Mouse (Mus musculus): ENCODE results near the gene 3425401B19Rik.

Gene 3425401B19Rik

DNA sequence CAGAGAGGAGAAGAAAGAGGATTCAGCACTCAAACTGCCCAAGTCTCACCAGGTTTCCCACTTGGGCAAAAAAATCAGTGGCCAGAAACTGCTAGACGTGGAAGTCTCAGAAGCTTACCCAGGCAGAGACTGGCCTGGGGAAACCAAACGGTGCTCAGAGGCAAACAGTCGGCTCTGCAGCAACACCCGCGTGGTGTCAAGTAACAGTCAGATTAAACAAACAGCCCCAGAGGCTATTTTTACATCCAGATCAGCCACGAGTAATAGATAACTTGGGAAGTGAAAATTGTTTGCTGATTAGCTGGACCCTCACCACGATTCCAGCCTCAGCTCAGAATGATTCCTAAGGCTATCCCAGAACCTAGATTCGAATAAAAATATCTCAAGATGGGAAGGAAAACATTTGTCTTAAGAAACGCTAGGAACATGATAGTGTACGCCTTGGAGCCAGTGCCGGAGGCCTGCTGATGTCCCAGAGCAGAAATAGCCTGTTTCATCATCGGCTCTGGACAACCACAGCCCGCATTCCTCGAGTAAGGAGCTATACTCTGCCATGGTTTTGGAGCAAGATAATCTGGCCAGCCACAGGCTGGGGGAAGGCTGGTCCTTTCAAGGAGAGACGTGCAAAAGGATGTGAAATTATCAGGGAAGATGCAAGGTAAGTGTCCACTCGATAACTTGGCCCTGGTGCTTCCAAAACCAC is at the start of gene 3425401B19Rik:
Gene 3425401B19Rik, minus strand, starts transcription at position 170 of the 703 bp plus-strand sequence.
- DNase-seq = no peak

DNA sequence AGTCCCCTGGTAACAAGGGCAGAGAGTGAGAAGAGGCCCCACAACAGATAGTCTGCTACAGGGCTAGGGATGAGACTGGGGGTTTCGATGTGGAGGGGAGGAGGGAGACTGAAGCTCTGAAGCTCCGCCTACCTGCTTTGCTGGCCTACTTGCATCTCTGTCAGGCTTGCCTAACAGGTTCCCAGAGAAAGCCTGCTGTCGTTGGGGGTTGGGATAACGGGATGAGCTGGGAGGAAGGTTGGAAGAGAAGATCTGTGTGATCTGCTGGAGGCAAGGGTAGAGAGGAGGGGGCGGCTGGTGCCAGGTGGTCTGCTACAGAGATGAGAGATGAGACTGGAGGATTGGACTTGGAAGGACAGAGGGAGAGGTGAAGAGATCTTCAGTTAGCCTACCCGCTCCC is 47.9 kb upstream of the 3425401B19Rik start:
- peak; percentile 10 for DNase-seq

GRCm38 (mm10) chr14:32726864-32727263 is 41.8 kb upstream of the 3425401B19Rik start:
- DNase-seq = no peak

GRCm38 (mm10) chr14:32721461-32721860 is 36.4 kb upstream of the 3425401B19Rik start:
- no peak for DNase-seq

DNA sequence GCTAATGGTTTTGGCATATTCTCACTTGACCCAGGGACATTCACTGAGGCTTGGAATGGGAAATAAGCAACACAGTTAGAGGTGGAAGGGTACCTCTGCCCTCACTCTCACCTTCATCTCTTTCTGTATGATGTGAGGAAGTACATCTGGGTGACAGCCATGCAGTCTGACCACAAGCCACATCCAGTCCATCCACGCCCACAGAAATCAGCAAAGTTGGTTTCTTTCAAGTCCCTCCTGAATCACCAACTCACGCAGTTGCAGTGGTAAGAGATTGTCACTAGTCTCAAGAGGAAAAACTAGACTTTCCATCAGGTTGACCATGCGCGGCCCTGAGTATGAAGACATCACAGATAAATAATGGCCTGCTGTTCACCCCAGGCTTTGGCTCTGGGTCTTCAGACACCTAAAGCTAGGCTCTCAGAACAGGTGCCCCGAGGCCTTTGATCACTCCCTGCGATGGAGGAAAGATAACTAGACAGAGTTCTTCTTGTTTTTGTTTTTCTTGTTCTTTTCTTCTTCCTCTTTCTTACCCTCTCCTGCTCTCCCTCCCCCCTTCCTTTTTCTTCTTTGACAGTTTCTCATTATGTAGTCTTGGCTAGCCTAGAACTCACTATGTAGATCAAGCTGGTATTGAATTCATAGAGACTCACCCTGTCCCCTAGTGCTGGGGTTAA is 31.8 kb upstream of the 3425401B19Rik start:
- DNase-seq = no peak

- no peak for DNase-seq
Measured at GRCm38 (mm10) chr14:32715489-32715888, 30.4 kb upstream of the 3425401B19Rik start.

DNA sequence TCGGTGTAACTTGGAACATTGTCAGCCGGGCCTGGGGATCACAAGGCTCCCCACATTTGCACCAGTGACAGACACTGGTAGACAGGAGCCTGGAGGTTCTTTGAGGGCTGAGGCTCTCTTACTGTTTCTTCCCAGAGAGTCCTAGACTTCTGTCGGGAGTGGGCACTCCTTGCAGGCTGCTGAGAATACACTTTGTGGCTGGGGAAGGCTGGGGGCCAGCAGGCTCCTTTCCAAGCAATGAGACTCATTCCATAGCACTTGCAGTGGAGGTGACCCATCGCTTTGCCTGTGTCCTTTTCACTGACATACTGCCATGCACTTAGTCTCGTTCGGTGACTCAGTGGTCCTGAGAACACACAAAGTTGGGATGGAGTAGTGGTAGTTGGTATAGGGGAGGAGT is 30.0 kb upstream of the 3425401B19Rik start:
- no peak for DNase-seq

DNA sequence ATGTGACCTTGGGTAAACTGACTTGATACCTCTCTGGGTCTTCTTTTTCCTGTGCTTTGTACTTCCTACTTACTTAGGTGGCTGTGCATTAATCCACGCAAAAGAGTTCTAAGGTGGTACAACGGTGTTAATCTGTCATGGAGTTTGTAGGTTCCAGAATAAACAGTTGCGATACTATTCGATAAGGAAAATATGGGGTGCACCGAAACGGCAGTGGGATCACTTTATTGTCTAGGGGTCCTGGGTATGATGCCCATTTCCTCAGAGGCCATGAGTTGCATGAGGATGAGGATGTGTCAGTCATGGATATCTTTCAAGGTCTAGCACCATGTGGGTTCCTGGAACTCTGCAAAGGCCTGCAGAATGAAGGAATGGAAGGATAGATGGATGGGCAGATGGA is 24.8 kb upstream of the 3425401B19Rik start:
- no peak for DNase-seq

- no peak for DNase-seq
Measured at GRCm38 (mm10) chr14:32708756-32709155, 23.7 kb upstream of the 3425401B19Rik start.

DNA sequence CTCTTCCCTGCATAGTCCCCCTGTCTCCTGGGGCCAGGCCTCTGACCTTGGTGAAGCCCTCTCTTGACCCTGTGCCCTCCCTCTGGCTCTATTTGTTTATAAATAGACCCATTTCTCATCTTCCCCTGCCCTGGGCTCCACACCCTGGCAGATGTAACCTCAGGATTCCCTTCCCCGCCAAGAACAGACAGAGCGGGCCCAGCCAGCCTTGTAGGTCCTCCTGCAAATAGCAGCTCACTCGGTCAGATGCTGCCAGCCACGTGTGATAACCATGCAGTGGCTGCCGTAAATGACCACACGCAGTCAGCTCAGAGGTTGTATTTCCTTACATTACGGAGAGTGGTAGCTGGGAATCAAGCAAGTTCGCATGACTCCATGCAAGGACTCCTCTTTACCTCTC is 22.8 kb upstream of the 3425401B19Rik start:
- no peak for DNase-seq

DNA sequence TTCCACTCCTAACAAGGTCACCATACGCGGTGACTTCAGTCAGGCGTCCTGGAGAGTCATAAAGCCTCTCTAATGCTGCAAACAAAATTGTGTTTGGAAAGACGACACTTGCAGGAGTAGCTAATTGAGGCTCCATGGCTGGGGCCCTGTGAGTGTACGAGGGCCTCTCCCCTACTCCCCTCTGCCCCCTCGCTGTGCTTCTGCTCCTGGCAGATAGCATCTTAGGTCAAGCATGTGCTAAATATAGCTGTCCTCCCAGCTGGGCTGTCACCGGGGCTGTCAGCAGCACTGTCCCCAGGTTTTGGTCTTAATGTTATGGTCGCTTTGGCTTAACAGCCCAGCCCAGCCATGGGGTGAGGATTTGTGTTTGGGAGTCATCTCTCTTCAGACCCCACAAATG is 15.9 kb upstream of the 3425401B19Rik start:
- DNase-seq = no peak

GRCm38 (mm10) chr14:32698556-32698955 is 13.5 kb upstream of the 3425401B19Rik start:
- no peak for DNase-seq

- no peak for DNase-seq
Measured at GRCm38 (mm10) chr14:32697774-32698173, 12.7 kb upstream of the 3425401B19Rik start.

DNA sequence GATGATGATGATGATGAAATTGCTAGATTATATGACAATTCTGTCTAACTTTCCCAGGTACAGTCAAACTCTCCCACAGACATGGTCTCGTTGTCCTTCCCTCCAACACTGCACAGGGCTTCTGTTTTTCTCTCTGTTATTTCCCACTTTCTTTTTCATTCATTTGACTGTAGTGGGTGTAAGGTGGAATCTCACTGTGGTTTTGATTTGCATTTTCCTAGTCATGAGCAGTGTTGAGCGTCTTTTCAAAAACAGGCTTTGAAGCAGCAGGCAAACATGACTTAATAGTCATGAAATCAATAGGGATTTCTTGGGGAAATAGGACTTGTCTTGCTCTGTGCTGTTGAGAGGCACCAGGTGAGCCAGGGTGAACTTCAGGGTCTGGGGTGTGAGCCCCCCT is 11.3 kb upstream of the 3425401B19Rik start:
- no peak for DNase-seq

- no peak for DNase-seq
Measured at GRCm38 (mm10) chr14:32695906-32696305, 10.8 kb upstream of the 3425401B19Rik start.

GRCm38 (mm10) chr14:32684735-32685105 is 373 bp downstream of the 3425401B19Rik start:
- DNase-seq = no peak

GRCm38 (mm10) chr14:32683982-32684734 is 935 bp downstream of the 3425401B19Rik start:
- no peak for DNase-seq

- DNase-seq = peak; percentile 43
Measured at GRCm38 (mm10) chr14:32683251-32683838, 1.7 kb downstream of the 3425401B19Rik start.

DNA sequence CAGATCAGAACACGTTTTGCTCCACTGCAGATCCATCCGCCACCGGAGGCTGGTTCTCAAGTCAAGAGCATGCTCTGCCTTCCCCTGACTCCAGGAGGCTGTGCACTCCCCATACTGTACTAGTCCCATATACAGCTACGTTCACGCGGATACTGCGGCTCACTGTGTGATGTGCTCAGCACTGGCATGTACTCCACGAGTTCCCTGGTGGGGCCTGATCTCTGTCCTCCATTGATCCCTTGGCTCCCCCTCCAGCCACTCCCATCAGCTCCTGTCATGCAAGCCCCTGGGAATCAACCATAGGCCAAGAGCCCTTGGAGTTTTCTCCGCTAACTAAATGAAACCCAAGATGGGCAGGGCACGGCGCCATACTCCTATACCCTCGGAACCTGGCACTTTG is 2.6 kb downstream of the 3425401B19Rik start:
- DNase-seq = no peak

DNA sequence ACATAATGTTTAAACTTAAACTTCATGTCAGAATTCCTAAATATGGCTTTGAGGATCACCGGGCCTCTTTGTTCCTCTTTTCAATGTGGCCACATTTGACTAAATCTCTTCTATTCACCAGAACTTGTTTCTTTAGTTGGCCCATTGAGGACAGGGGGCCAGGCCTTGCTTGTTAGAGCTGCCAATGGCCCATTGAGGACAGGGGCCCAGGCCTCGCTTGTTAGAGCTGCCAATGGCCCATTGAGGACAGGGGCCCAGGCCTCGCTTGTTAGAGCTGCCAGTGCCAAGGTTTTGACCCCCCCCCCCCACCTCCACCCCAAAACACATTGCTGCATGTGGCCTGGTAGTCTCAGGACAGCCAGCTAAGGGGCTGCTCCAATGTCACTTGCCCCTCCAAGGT is 3.5 kb downstream of the 3425401B19Rik start:
- DNase-seq = no peak

DNA sequence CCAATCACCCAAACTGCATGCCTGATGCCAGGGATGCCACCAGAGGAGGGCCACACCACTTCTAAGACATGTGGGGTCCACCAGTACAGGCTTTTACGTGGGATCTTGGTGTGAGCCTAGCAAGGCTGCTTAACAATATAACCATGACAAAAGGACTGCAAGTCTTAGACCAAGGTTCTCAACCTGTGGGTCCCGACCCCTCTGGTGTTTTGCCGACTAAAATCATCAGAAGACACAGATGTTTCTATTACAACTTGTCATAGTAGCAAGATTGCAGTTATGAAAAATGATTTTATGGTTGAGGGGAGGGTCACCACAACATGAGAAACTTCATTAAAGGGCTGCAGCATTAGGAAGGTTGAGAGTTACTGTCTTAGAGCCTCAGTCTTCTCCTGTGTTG is 6.5 kb downstream of the 3425401B19Rik start:
- DNase-seq = no peak

DNA sequence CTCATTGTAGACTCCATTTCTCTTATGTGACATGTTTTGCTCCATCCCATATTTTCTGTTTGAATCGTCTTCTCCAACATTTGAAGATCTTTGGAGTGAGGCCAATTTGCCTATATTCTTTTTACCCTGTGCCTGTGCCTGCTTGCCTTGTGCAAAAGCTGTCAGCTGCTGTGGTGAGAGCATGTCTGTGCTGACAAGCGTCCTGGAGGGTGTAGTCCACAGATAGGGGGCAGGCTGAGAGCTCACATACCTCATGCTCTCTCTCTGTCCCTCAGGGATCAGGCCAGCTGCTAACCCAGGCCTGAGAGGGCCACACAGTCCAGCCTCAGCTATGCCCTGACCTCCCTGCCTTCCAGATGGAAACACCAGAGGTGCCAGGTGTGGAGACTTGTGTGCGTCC is 11.9 kb downstream of the 3425401B19Rik start:
- DNase-seq = no peak

DNA sequence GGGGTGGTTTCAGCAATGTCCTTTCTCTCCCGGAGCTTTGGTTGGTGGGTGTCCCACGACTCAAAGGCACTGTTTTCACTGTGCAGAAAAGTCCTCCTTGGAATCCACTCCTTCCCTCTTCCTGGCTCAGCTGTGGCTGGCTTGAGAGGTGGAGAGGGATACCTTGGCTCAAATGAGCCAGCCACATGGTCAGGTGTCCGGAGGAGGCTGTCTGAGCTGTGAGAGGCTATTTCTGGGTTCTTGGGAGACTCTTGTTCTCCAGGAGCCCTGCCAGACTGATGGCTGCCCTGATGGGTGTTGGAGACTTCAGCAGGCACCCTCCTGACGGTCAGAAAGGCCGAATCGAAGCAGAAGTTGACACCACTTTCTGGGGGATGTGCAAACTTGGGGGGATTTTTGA is 22.0 kb downstream of the 3425401B19Rik start:
- no peak for DNase-seq

- no peak for DNase-seq
Measured at GRCm38 (mm10) chr14:32659781-32660180, 25.3 kb downstream of the 3425401B19Rik start.

All from embryo, embryonic 11 days (tissue).